Mouse (Mus musculus) hindbrain, postnatal 0 days (tissue): ENCODE results near the gene Hnrnpf. TPM values are rescaled to one million over a fixed set of nuclear protein-coding genes. Genes with fewer than 3 reads are reported as not detected.

ENCODE experiments used
- ATAC-seq: fragments of 200-750 bp; cut with Nextera tagmentation; 2 replicates; pipeline ENCODE4 v1.8.0; 2017; ENCODE audit warnings: mild to moderate bottlenecking, moderate TSS enrichment, moderate library complexity
- DNase-seq: peaks from one replicate; pipeline ENCODE4 v3.0.0-alpha.2; 2015; ENCODE audit warnings: low spot score
- H3K27ac ChIP-seq: fragments of 300-500 bp; sonication (generic); 2 replicates; pipeline ENCODE4 v1.5.1; 2014; ENCODE audit warnings: mild to moderate bottlenecking
- H3K27me3 ChIP-seq: fragments of 300-500 bp; sonication (generic); 2 replicates; pipeline ENCODE4 v1.6.1; 2014; ENCODE audit warnings: low read length, mixed read lengths; ENCODE audit not compliant: insufficient read depth
- H3K36me3 ChIP-seq: fragments of 300-500 bp; sonication (generic); 2 replicates; pipeline ENCODE4 v1.6.1; 2014; ENCODE audit warnings: low read length, mixed read lengths; ENCODE audit not compliant: insufficient read depth
- H3K4me1 ChIP-seq: fragments of 300-500 bp; sonication (generic); 2 replicates; pipeline ENCODE4 v1.6.1; 2014; ENCODE audit warnings: antibody characterized with exemption, low read length, mixed read lengths; ENCODE audit not compliant: insufficient read depth
- H3K4me2 ChIP-seq: fragments of 300-500 bp; sonication (generic); 2 replicates; pipeline ENCODE4 v1.6.1; 2014; ENCODE audit warnings: low read depth, mild to moderate bottlenecking, low read length, moderate library complexity, mixed read lengths
- H3K4me3 ChIP-seq: fragments of 300-500 bp; sonication (generic); 2 replicates; pipeline ENCODE4 v1.5.1; 2014; ENCODE audit warnings: low read length
- H3K9ac ChIP-seq: fragments of 300-500 bp; sonication (generic); replicated peaks from 2 replicates; pipeline ENCODE4 v1.6.1; 2014; ENCODE audit warnings: mild to moderate bottlenecking, low read length, moderate library complexity, mixed read lengths
- H3K9me3 ChIP-seq: fragments of 300-500 bp; sonication (generic); 2 replicates; pipeline ENCODE4 v1.6.1; 2016; ENCODE audit warnings: low read length, mixed read lengths
- CTCF ChIP-seq: IDR thresholded peaks from 2 replicates; pipeline ENCODE4 v1.5.1; 2016; ENCODE audit warnings: antibody characterized with exemption, control low read depth, low read depth
- WGBS: fragments of 180-500 bp; shearing (Covaris S2); extraction: QIAGEN DNeasy Blood & Tissue Kit; methylation state at CpG from one replicate; pipeline ENCODE4 v1.1.7; 2014; 5-methylcytosine and 5-hydroxymethylcytosine counted together
- polyA plus RNA-seq: library from polyadenylated mRNA; unstranded; fragments of >200 nt; fragmentation: Nextera tagmentation; extraction: Ambion mirVana; gene quantifications from 2 replicates; pipeline ENCODE4 v1.2.1, GENCODE M21; 2015
- total RNA-seq: library from RNA; depleted of rRNA; stranded (reverse); fragments of >200 nt; gene quantifications from 2 replicates; pipeline ENCODE4 v1.2.3, GENCODE M21; 2014

Hnrnpf gene
- total and polyA plus RNA-seq, 2 experiments from 2014 or later = 160 to 234 TPM

DNA sequence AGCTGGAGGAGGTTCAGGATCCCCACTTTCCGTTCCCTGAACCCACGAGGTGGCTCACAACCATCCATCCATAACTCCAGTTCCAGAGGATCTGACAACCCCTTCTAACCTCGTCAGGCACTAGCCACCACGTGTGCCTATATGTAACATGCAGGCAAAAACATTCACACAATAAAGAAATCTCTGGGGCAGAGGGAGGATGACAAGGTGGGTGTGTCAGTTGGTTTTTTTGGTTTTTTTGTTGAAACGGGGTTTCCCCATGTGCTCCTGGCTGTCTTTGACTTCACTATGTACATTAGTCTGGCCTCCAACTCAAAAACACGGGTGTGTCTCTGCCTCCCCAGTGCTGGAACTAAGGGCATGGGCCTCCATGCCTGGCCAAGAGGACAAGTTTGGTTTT, 9.9 kb upstream of the Hnrnpf start:
- no peak overlapping the region for H3K4me2 ChIP-seq
- WGBS = 83% methylated on average over 6 of the region's 6 CpGs
- H3K4me1 ChIP-seq = no peaks in the 10 kb centered on the region
- TF ChIP-seq CTCF = no peak
- no peak overlapping the region for H3K27ac ChIP-seq
- ATAC-seq = no peak
- H3K27me3 ChIP-seq = no peaks in the 10 kb centered on the region
- no peak overlapping the region for H3K9ac ChIP-seq
- no peak for DNase-seq
- no peaks in the 10 kb centered on the region for H3K36me3 ChIP-seq
- H3K4me3 ChIP-seq = no peak overlapping the region
- H3K9me3 ChIP-seq = no peaks in the 10 kb centered on the region

DNA sequence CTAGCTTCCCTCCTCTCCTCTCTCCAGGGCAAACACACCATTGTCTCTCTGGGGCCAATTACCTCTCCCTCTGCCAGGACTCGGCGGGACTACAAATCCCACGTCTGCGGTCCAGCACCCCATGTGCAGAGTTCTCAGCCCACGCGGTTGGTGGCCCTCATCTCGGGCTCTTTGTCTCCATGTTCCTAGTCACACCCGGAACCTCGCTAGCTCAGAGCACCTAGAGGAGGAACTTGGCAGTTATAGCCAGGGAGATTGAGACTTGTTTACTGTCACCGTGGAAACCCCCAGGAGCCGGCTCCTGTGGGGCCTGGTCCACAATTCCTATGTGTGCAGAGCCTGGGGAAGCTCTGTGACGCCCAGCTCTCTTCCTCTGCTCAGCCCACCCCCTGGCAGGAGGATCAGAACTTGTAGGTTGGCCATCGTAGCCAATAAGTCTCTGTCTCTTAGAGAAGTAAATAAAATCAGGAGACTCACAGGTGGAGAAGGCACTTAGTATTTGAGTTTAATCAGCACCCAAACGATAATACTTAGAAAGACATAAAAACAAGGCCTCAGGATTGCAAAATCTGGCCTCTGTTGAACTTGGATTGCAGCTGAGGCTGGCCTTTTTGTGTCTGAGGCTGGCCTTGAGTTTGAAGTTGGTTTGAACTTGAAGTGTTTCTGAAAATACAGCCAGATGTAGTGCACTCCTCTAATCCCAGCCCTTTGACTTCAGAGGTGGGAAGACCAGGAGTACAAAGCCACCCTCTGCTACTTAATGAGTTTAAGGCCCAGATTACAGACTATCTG, 8.6 kb upstream of the Hnrnpf start:
- Histone ChIP-seq H3K4me2 (no peak overlapping the region), H3K27me3 (no peaks in the 10 kb centered on the region), H3K4me3 (no peak overlapping the region), H3K27ac (no peak overlapping the region), H3K9ac (no peak overlapping the region), H3K9me3 (no peaks in the 10 kb centered on the region), H3K4me1 (no peaks in the 10 kb centered on the region), H3K36me3 (no peaks in the 10 kb centered on the region)
- 57% methylated on average over 14 of the region's 14 CpGs for WGBS
- ATAC-seq (no peak), DNase-seq (no peak)
- TF ChIP-seq CTCF = no peak

DNA sequence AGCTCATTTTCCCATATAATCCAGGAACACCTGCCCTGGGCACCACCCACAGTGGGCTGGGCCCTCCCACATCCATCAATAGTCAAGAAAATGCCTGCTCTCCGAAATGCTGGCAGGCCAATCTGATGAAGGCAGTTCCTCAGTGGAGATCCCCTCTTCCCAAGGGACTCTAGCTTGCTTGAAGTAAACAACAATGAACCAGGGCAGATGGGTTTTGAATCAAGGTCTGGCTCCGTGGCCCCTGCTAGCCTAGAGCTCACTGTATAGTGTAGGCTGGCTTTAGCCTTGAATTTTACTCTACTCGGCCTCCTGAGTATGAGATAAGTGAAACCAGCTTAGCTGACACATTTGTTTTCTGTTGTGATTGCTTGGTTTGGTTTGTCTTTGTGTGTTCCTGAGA, 7.7 kb upstream of the Hnrnpf start:
- Histone ChIP-seq H3K4me2 (no peak overlapping the region), H3K4me1 (no peaks in the 10 kb centered on the region), H3K27ac (no peak overlapping the region), H3K4me3 (no peak overlapping the region), H3K9ac (no peak overlapping the region), H3K36me3 (no peaks in the 10 kb centered on the region), H3K27me3 (no peaks in the 10 kb centered on the region), H3K9me3 (no peaks in the 10 kb centered on the region)
- WGBS = 75% methylated on average over 3 of the region's 3 CpGs
- no peak for ATAC-seq
- no peak for TF ChIP-seq CTCF
- no peak for DNase-seq

DNA sequence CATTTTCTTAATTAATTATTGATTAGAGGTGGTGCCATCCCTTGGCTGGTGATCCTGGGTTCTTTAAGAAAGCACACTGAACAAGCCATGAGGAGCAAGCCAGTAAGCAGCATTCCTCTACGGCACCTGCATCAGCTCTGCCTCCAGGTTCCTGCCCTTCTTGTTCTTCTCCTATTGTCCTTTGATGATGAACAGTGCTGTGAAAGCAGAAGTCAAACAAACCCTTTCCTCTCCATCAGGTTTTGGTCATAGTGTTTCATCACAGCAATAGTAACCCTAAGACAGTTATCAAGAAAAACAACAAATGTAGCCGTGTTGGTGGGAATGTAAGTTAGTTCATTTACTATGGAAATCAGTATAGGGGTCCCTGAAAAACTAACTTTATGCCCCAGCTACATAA, 6.7 kb upstream of the Hnrnpf start:
- H3K27ac ChIP-seq = no peak overlapping the region
- no peaks in the 10 kb centered on the region for H3K9me3 ChIP-seq
- H3K4me3 ChIP-seq = no peak overlapping the region
- no peak for TF ChIP-seq CTCF
- H3K9ac ChIP-seq = no peak overlapping the region
- WGBS = 93% methylated on average over 2 of the region's 2 CpGs
- no peaks in the 10 kb centered on the region for H3K4me1 ChIP-seq
- no peaks in the 10 kb centered on the region for H3K36me3 ChIP-seq
- no peaks in the 10 kb centered on the region for H3K27me3 ChIP-seq
- no peak for DNase-seq
- H3K4me2 ChIP-seq = no peak overlapping the region
- no peak for ATAC-seq

DNA sequence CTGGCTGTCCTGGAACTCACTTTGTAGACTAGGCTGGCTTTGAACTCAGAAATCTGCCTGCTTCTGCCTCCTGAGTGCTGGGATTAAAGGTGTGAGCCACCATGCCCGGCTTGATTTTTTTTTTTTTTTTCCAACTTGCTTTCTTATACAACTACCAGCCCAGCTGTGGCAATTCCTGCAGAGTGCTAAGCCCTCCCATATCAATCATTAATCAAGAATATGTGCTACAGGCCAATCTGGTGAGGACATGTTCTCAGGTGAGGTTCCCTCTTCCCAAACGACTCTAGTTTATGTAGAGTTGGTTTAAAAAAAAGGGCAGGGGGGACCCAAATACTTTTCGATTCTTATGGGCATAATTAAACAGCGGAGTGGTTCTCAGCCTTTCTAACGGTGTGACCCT, 2.3 kb upstream of the Hnrnpf start:
- no peak for TF ChIP-seq CTCF
- Histone ChIP-seq H3K27me3 (no peaks in the 10 kb centered on the region), H3K4me2 (no peak overlapping the region), H3K4me1 (no peaks in the 10 kb centered on the region), H3K4me3 (no peak overlapping the region), H3K9ac (no peak overlapping the region), H3K36me3 (no peaks in the 10 kb centered on the region), H3K9me3 (no peaks in the 10 kb centered on the region), H3K27ac (no peak overlapping the region)
- ATAC-seq (no peak), DNase-seq (no peak)
- WGBS = 85% methylated on average over 5 of the region's 5 CpGs

DNA sequence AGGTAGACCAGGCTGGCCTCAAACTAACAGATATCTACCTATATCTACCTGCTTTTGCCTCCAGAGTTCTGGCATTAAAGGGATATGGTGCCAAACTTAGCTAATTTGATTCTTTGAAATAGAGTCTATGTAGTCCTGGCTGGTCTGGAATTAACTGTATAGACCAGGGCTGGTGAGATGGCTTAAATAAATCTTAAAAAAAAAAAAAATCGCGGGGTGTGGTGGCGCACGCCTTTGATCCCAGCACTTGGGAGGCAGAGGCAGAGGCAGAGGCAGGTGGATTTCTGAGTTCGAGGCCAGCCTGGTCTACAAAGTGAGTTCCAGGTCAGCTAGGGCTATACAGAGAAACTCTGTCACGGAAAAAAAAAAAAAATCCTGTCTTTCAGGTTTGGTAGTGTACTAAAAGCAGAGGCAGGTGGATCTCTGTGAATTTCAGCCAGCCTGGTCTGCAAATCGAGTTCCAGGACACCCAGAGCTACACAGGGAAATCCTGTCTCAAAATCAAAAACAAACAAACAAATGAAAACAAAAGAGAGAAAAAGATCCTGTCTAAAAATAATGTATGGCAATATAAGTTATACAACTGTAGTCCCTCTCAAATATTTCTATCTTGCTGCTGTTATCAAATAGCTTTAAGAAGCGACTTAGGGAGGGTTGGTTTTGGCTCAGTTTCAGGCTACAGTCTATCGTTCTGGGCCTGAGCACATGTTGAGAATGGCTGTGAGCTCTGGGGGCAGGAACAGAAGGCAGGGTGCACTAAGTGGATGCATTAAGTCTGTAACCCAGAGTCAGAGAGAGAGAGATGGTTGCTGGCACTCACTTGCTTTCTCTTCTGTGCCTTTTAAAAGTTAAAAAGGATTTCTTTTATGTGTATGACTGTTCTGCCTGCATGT, 1.6 kb downstream of the Hnrnpf start:
- no peak for DNase-seq
- WGBS = 71% methylated on average over 9 of the region's 9 CpGs
- Histone ChIP-seq H3K36me3 (no peaks in the 10 kb centered on the region), H3K9me3 (no peaks in the 10 kb centered on the region), H3K27ac (no peak overlapping the region), H3K4me1 (no peaks in the 10 kb centered on the region), H3K4me3 (no peak overlapping the region), H3K4me2 (no peak overlapping the region), H3K9ac (no peak overlapping the region), H3K27me3 (no peaks in the 10 kb centered on the region)
- TF ChIP-seq CTCF = no peak
- no peak for ATAC-seq

DNA sequence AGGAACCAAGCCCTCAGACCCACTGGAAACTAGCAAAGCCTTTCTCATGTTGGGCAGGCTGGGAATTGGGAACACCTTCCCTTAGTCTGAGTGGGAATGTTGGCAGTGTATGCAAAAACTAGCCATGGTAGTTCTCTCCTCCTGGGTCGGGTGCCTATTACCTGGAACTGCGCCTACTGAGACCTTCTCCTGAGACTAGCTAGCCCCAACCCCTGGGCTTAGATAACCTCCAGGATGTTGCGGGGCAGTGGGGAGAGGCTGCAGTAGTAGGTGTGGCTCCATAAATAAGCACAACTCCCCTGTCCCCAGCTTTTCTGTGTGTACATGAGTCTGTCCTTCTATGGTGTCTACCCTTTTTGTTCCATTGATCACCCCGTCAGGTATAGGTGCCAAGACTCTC, 2.4 kb downstream of the Hnrnpf start:
- DNase-seq (no peak), ATAC-seq (no peak)
- Histone ChIP-seq H3K9me3 (no peaks in the 10 kb centered on the region), H3K27ac (no peak overlapping the region), H3K36me3 (no peaks in the 10 kb centered on the region), H3K9ac (no peak overlapping the region), H3K4me3 (no peak overlapping the region), H3K4me2 (no peak overlapping the region), H3K4me1 (no peaks in the 10 kb centered on the region), H3K27me3 (no peaks in the 10 kb centered on the region)
- 85% methylated on average over 4 of the region's 4 CpGs for WGBS
- no peak for TF ChIP-seq CTCF
